ENCODE assay signal across 8 mouse cellular contexts in genomic region chr10:80900318-80901247, GRCm38 (mm10). TPM values are rescaled to one million over a fixed set of nuclear protein-coding genes. Genes with fewer than 3 reads are reported as not detected.
DNase-seq lines count a peak whose midpoint lies in the region; ATAC-seq lines count a peak whose summit lies in the region.

TSS of gene Timm13 (minus strand) at chr10:80900969.

- peak within 1 kb of the TSS; percentile 73 for H3K9ac ChIP-seq in hindbrain, embryonic 12.5 days

- peak within 1 kb of the TSS; percentile 83 for H3K27ac ChIP-seq in hindbrain, embryonic 12.5 days

- ATAC-seq in hindbrain, embryonic 12.5 days (ENCODE audit: low FRiP score), result peak; percentile 94

- under 1% methylated on average over 72 of the region's 72 CpGs for WGBS in hindbrain, embryonic 12.5 days

- peak; percentile 100 for DNase-seq in NIH3T3 (ENCODE audit: low read depth)
- DNase-seq in cerebellum, postnatal 10 days, result peak; percentile 97 to 98
- peak; percentile 98 to 99 for DNase-seq in frontal cortex, postnatal 10 days (ENCODE audit: low spot score in 2 of 2)
- peak; percentile 96 to 99 for DNase-seq in layer of hippocampus, postnatal 14 days (ENCODE audit: low spot score in 2 of 2)
- peak; percentile 96 for DNase-seq in lung, postnatal 14 days
- DNase-seq in retina, adult 2 months (ENCODE audit: low read depth, low spot score), result peak; percentile 97
- peak; percentile 93 to 98 for DNase-seq in thymus, postnatal 36 days

- H3K27me3 ChIP-seq in hindbrain, embryonic 12.5 days, result no peaks in the 10 kb centered on the region

- peak within 1 kb of the TSS; percentile 94 for H3K4me2 ChIP-seq in hindbrain, embryonic 12.5 days (replicated peaks)

- peak within 1 kb of the TSS; percentile 67 for H3K4me3 ChIP-seq in hindbrain, embryonic 12.5 days

- H3K9me3 ChIP-seq in hindbrain, embryonic 12.5 days (replicated peaks), result no peaks in the 10 kb centered on the region

- H3K36me3 ChIP-seq in hindbrain, embryonic 12.5 days, result peaks cover 58% of the 10 kb centered on the region

- peaks cover 20% of the 10 kb centered on the region for H3K4me1 ChIP-seq in hindbrain, embryonic 12.5 days

RNA-seq across cellular contexts. Expression of gene Timm13, which starts in this region (rescaled TPM):
- polyA plus RNA-seq in hindbrain, embryonic 12.5 days (2016; fragmentation: Nextera tagmentation; extraction: Ambion mirVana), result 271 and 305 TPM in 2 replicates
- 100 to 1,000 TPM; 161 to 172 TPM for total RNA-seq in layer of hippocampus, postnatal 14 days (2021)

Comparison
In these comparisons a context has a peak if more than half of its experiments do, and no peak if none do; other contexts are left out.
1. Peak in every context shown above with its lines: DNase-seq, ATAC-seq, H3K4me3 ChIP-seq and H3K27ac ChIP-seq.